Mouse (Mus musculus) CH12.LX (cell line): ENCODE data around the gene Dpm2. TPM values are rescaled to one million over a fixed set of nuclear protein-coding genes. Genes with fewer than 3 reads are reported as not detected.

Experiments
- DNase-seq: peaks from one replicate; pipeline ENCODE4 v3.0.0-alpha.2; 2013; ENCODE audit errors: extremely low read depth
- H3K27ac ChIP-seq: 2 replicates; pipeline ENCODE4 v1.5.1; 2012; ENCODE audit warnings: low read depth, mild to moderate bottlenecking, control low read depth, moderate library complexity; ENCODE audit not compliant: insufficient read depth
- H3K27me3 ChIP-seq: replicated peaks from 2 replicates; pipeline ENCODE3; 2012; ENCODE audit warnings: inconsistent platforms
- H3K36me3 ChIP-seq, 2 experiments: replicated peaks in 1 of 2; 2 replicates each; pipeline versions ENCODE3 to v1.6.1; 2012; ENCODE audit warnings: inconsistent platforms in 1 of 2, low read length in 1 of 2, mild to moderate bottlenecking in 1 of 2, mixed read lengths in 1 of 2, moderate library complexity in 1 of 2; ENCODE audit not compliant: control insufficient read depth in 1 of 2, insufficient read depth in 1 of 2
- H3K4me1 ChIP-seq, 2 experiments: 2 replicates each; pipeline ENCODE4 v1.6.1; 2012; ENCODE audit warnings: inconsistent platforms in 1 of 2, moderate library complexity in 1 of 2; ENCODE audit not compliant: insufficient read depth in 2 of 2, control insufficient read depth in 1 of 2
- H3K4me2 ChIP-seq: 2 replicates; pipeline ENCODE4 v1.6.1; 2012; ENCODE audit warnings: low read depth, mild to moderate bottlenecking, control low read depth; ENCODE audit not compliant: poor library complexity, insufficient read depth, severe bottlenecking
- H3K4me3 ChIP-seq, 3 experiments: fragments of 150-350 bp in 1 of 3; sonication (generic) in 1 of 3; replicated peaks in 1 of 3; 2 replicates each; pipeline versions ENCODE3 to v1.5.1; 2011 to 2012; ENCODE audit warnings: low read depth in 2 of 3, low read length in 2 of 3, mild to moderate bottlenecking in 2 of 3, moderate library complexity in 2 of 3, control low read depth in 1 of 3, improper control_type of control experiment in 1 of 3, inconsistent platforms in 1 of 3, mixed read lengths in 1 of 3; ENCODE audit not compliant: poor library complexity in 1 of 3
- H3K79me2 ChIP-seq: replicated peaks from 2 replicates; pipeline ENCODE4 v1.6.1; 2012; ENCODE audit warnings: mild to moderate bottlenecking, moderate library complexity; ENCODE audit not compliant: control insufficient read depth, poor library complexity, insufficient read depth, severe bottlenecking; ENCODE audit errors: extremely low read depth
- H3K9ac ChIP-seq: 2 replicates; pipeline ENCODE4 v1.6.1; 2012; ENCODE audit warnings: low read depth, mild to moderate bottlenecking, control low read depth, moderate library complexity; ENCODE audit not compliant: insufficient read depth
- H3K9me3 ChIP-seq: replicated peaks from 2 replicates; pipeline ENCODE3; 2012; ENCODE audit warnings: low read length, inconsistent platforms, mixed read lengths
- BHLHE40 ChIP-seq: IDR thresholded peaks from 2 replicates; pipeline ENCODE4 v1.6.1; 2011; ENCODE audit warnings: mild to moderate bottlenecking, low read depth, low read length, improper control_type of control experiment
- CHD2 ChIP-seq: IDR thresholded peaks from 2 replicates; pipeline ENCODE4 v1.6.1; 2011; ENCODE audit warnings: low read length, improper control_type of control experiment
- CTCF ChIP-seq, 2 experiments: IDR thresholded peaks in 1 of 2; conservative IDR thresholded peaks in 1 of 2; 2 replicates each; pipeline ENCODE4 v1.5.1; 2011 to 2012; ENCODE audit warnings: low read depth in 2 of 2, low read length in 2 of 2, improper control_type of control experiment in 1 of 2, inconsistent platforms in 1 of 2, mild to moderate bottlenecking in 1 of 2, moderate library complexity in 1 of 2
- E2F4 ChIP-seq: IDR thresholded peaks from 2 replicates; pipeline ENCODE4 v1.6.1; 2011; ENCODE audit warnings: low read depth, low read length, improper control_type of control experiment; ENCODE audit not compliant: insufficient replicate concordance
- ELF1 ChIP-seq: IDR thresholded peaks from 2 replicates; pipeline ENCODE4 v1.6.1; 2014; ENCODE audit warnings: low read depth, mild to moderate bottlenecking, inconsistent platforms, low read length, improper control_type of control experiment
- JUN ChIP-seq: IDR thresholded peaks from 2 replicates; pipeline ENCODE4 v1.6.1; 2011; ENCODE audit warnings: low read depth, mild to moderate bottlenecking, low read length, improper control_type of control experiment, moderate library complexity; ENCODE audit not compliant: insufficient read depth
- MAX ChIP-seq: IDR thresholded peaks from 2 replicates; pipeline ENCODE4 v1.6.1; 2011; ENCODE audit warnings: low read length, improper control_type of control experiment
- MEF2A ChIP-seq: IDR thresholded peaks from 2 replicates; pipeline ENCODE4 v1.6.1; 2014; ENCODE audit warnings: low read depth, mild to moderate bottlenecking, inconsistent platforms, low read length, improper control_type of control experiment, borderline replicate concordance
- MXI1 ChIP-seq: IDR thresholded peaks from 2 replicates; pipeline ENCODE4 v1.6.1; 2011; ENCODE audit warnings: mild to moderate bottlenecking, low read depth, low read length, improper control_type of control experiment
- MYC ChIP-seq: IDR thresholded peaks from 2 replicates; pipeline ENCODE4 v1.6.1; 2011; ENCODE audit warnings: low read depth, mild to moderate bottlenecking, improper control_type of control experiment, low read length
- NRF1 ChIP-seq: IDR thresholded peaks from 2 replicates; pipeline ENCODE4 v1.6.1; 2014; ENCODE audit warnings: low read depth, mild to moderate bottlenecking, inconsistent platforms, low read length, improper control_type of control experiment, moderate library complexity
- POLR2AphosphoS2 ChIP-seq: IDR thresholded peaks from 2 replicates; pipeline ENCODE4 v1.6.1; 2011; ENCODE audit warnings: low read depth, low read length, improper control_type of control experiment
- RAD21 ChIP-seq: IDR thresholded peaks from 2 replicates; pipeline ENCODE4 v1.6.1; 2011; ENCODE audit warnings: low read depth, mild to moderate bottlenecking, low read length, improper control_type of control experiment, moderate library complexity
- SIN3A ChIP-seq: IDR thresholded peaks from 2 replicates; pipeline ENCODE4 v1.6.1; 2012; ENCODE audit warnings: low read length, improper control_type of control experiment, inconsistent platforms
- SMC3 ChIP-seq: IDR thresholded peaks from 2 replicates; pipeline ENCODE4 v1.6.1; 2011; ENCODE audit warnings: low read depth, low read length, improper control_type of control experiment
- TCF12 ChIP-seq: IDR thresholded peaks from 2 replicates; pipeline ENCODE4 v1.6.1; 2014; ENCODE audit warnings: low read depth, mild to moderate bottlenecking, inconsistent platforms, low read length, improper control_type of control experiment
- dilution Hi-C: fragments of 300-500 bp; cut with MboI; formaldehyde crosslinking; loops from 2 replicates; pipeline ENCODE4 v1.14.3; 2020; ENCODE audit warnings: low sequenced_read_pairs; ENCODE audit not compliant: extremely low pct_unique_long_range_greater_than_20kb, extremely low pct_ligation_motif_present
- in situ Hi-C: fragments of 300-500 bp; cut with MboI; formaldehyde crosslinking; loops from 3 replicates; pipeline ENCODE4 v1.14.3; 2019; ENCODE audit warnings: low sequenced_read_pairs, low pct_ligation_motif_present, low pct_unique_long_range_greater_than_20kb, mixed read lengths
- polyA plus RNA-seq: library from polyadenylated mRNA; unstranded; fragments of >175 nt; gene quantifications from 2 replicates; pipeline ENCODE4 v1.2.1, GENCODE M21; 2012; ENCODE audit warnings: low read depth; ENCODE audit not compliant: insufficient read length
- total RNA-seq, 2 experiments: library from RNA; depleted of rRNA; stranded (reverse); fragments of 300-350 nt in 1 of 2; fragments of >200 nt in 1 of 2; gene quantifications; 2 replicates each; pipeline ENCODE4 v1.2.3; 2012 to 2014

Gene Dpm2
- total and polyA plus RNA-seq, 3 experiments: 30.9 to 63.6 (median 33.8) TPM

GRCm38 (mm10) chr2:32581450-32582095 is 10.9 kb downstream of the Dpm2 start:
- H3K9me3 ChIP-seq: no peaks in the 10 kb centered on the region
- no peak overlapping the region for H3K9ac ChIP-seq
- TF ChIP-seq CHD2 (peak; percentile 54; the same call in 1 of the 2 replicates), JUN (no peak), SMC3 (no peak), MAX (no peak), POLR2AphosphoS2 (no peak), CTCF (conservative IDR thresholded peaks at IDR 0.05 in 1 of 2, IDR thresholded peaks at IDR 0.05 in 1 of 2; ENCODE audit: low read depth in 2 of 2, low read length in 2 of 2) (0 out of 4 replicates have a peak, but pooled peaks have one; percentile 1 to 13), MXI1 (no peak)
- TF ChIP-seq, all 38 proteins: peak for 2
- DNase-seq: no peak
- dilution Hi-C loops: no loop called here
- Histone ChIP-seq H3K79me2 (no peaks in the 10 kb centered on the region), H3K4me3 (no peak overlapping the region), H3K36me3 (peaks cover 0 to 9% of the 10 kb centered on the region in 2 experiments), H3K4me2 (no peak overlapping the region), H3K4me1 (peaks cover 9 to 16% of the 10 kb centered on the region in 2 experiments; a peak in 2 of 4 replicates), H3K27me3 (no peaks in the 10 kb centered on the region), H3K27ac (no peak overlapping the region)
- in situ Hi-C loops: no loop called here

DNA sequence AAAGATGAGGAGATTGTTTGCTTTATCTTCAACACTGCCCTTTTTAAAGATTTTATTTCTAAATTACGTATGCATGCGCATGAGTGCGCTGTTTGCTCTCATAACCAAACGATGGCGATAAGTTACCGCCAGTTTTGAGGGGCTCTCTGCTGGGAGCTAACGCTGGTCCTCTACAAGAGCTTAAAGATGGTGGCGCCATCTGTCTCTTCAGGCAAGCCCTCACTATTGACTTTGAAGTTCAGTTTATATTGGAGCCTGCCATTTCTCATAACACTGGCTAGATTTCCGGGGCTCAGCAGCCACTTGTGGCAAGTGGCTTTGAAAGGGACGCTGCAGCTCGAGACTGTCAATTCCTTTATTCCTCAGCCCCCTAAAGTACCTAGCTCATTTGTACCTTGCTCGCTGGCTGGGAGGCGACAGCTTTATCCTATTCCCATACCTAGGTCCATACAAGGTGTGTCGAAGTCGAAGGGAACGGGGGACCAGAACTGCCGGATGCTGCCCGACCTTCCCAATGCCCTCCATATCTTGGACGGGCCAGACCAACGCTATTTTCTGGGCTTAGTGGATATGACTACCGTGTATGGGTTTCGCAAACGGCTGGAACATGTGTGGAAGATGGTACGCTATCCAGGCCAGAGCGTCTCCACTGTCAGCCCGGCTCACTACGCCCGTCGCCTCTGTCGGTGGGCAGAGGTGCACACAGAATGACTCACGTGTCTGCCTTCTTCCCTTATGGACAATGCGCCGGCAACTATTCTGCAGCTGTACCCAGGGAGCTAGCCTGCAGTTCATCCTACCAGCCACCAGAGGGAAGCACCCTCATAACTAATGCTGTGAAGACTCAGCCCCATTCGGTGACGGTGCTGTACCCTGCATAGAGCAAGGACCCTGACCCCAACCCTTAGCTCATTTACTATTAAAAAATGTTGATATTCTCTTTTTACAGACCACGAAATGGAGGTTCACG is 12.5 kb downstream of the Dpm2 start:
- Histone ChIP-seq H3K27ac (no peak overlapping the region), H3K9me3 (no peaks in the 10 kb centered on the region), H3K4me1 (peaks cover 9 to 15% of the 10 kb centered on the region in 2 experiments; a peak in 2 of 4 replicates), H3K36me3 (peaks cover 0 to 5% of the 10 kb centered on the region in 2 experiments), H3K4me2 (peak overlapping the region; percentile 27), H3K4me3 (no peak overlapping the region), H3K27me3 (no peaks in the 10 kb centered on the region), H3K9ac (no peak overlapping the region), H3K79me2 (peaks cover 12% of the 10 kb centered on the region)
- dilution Hi-C loops: no loop called here
- in situ Hi-C loops: no loop called here
- DNase-seq: peak; percentile 81
- TF ChIP-seq BHLHE40: peak; percentile 79
- TF ChIP-seq MYC: peak; percentile 49; the same call in 1 of the 2 replicates
- TF ChIP-seq ELF1: no peak
- 0 out of 2 replicates have a peak, but pooled peaks have one; percentile 18 for TF ChIP-seq SIN3A
- TF ChIP-seq TCF12: peak; percentile 45; the same call in 1 of the 2 replicates
- TF ChIP-seq NRF1: peak; percentile 39; the same call in 1 of the 2 replicates
- no peak for TF ChIP-seq E2F4
- peak; percentile 92 for TF ChIP-seq RAD21
- peak; percentile 87 for TF ChIP-seq SMC3
- TF ChIP-seq MAX: peak; percentile 53
- TF ChIP-seq MXI1: peak; percentile 69
- no peak for TF ChIP-seq MEF2A
- TF ChIP-seq CTCF (conservative IDR thresholded peaks at IDR 0.05 in 1 of 2, IDR thresholded peaks at IDR 0.05 in 1 of 2; ENCODE audit: low read depth in 2 of 2, low read length in 2 of 2): peak; percentile 95
